Mouse (Mus musculus) cerebellum, adult (tissue): ENCODE measurements around the gene Ddit4.
A peak's percentile ranks its signal among the peaks of the same experiment; 100 is the strongest.

Experiments used
- ATAC-seq: cut with Nextera tagmentation; 2 replicates; pipeline ENCODE4 v1.9.2; 2017; ENCODE audit warnings: mild to moderate bottlenecking, moderate library complexity, mixed read lengths; ENCODE audit not compliant: insufficient number of reproducible peaks, low FRiP score, low TSS enrichment

Ddit4 gene

GRCm38 (mm10) chr10:59920810-59921681 is 30.6 kb downstream of the Ddit4 start:
- ATAC-seq, result peak; percentile 69

GRCm38 (mm10) chr10:59920485-59920809 is 31.2 kb downstream of the Ddit4 start:
- ATAC-seq, result peak; percentile 41; the same call in 1 of the 2 replicates

- no peak for ATAC-seq
Measured at GRCm38 (mm10) chr10:59919494-59920181, 32.0 kb downstream of the Ddit4 start.

- no peak for ATAC-seq
Measured at GRCm38 (mm10) chr10:59918111-59918510, 33.5 kb downstream of the Ddit4 start.

- ATAC-seq, result no peak
Measured at GRCm38 (mm10) chr10:59916649-59917048, 35.0 kb downstream of the Ddit4 start.

GRCm38 (mm10) chr10:59916159-59916558 is 35.5 kb downstream of the Ddit4 start:
- ATAC-seq, result no peak

- ATAC-seq, result no peak
Measured at GRCm38 (mm10) chr10:59915196-59915962, 36.3 kb downstream of the Ddit4 start.

- no peak for ATAC-seq
Measured at GRCm38 (mm10) chr10:59911561-59912198, 40.0 kb downstream of the Ddit4 start.

- no peak for ATAC-seq
Measured at GRCm38 (mm10) chr10:59911091-59911490, 40.5 kb downstream of the Ddit4 start.

GRCm38 (mm10) chr10:59909357-59909847 is 42.2 kb downstream of the Ddit4 start:
- ATAC-seq, result no peak

- no peak for ATAC-seq
Measured at GRCm38 (mm10) chr10:59908776-59909315, 42.8 kb downstream of the Ddit4 start.

GRCm38 (mm10) chr10:59907695-59908299 is 43.8 kb downstream of the Ddit4 start:
- peak; percentile 14; the same call in 1 of the 2 replicates for ATAC-seq

- ATAC-seq, result no peak
Measured at GRCm38 (mm10) chr10:59907080-59907609, 44.5 kb downstream of the Ddit4 start.

GRCm38 (mm10) chr10:59903170-59903569 is 48.5 kb downstream of the Ddit4 start:
- ATAC-seq, result no peak

- ATAC-seq, result no peak
Measured at GRCm38 (mm10) chr10:59902606-59902990, 49.0 kb downstream of the Ddit4 start.

- no peak for ATAC-seq
Measured at GRCm38 (mm10) chr10:59901986-59902605, 49.5 kb downstream of the Ddit4 start.

GRCm38 (mm10) chr10:59901463-59901862 is 50.2 kb downstream of the Ddit4 start:
- no peak for ATAC-seq

GRCm38 (mm10) chr10:59900939-59901338 is 50.7 kb downstream of the Ddit4 start:
- no peak for ATAC-seq

- ATAC-seq, result no peak
Measured at GRCm38 (mm10) chr10:59900174-59900435, 51.5 kb downstream of the Ddit4 start.
